Mouse (Mus musculus): Measurements from ENCODE around the gene Cep97.
A peak's percentile ranks its signal among the peaks of the same experiment; 100 is the strongest.
"Not testable (repeated sequence)": the region's sequence is repeated elsewhere in the genome, so short reads cannot be mapped to it uniquely, and the experiment has no call there.

Gene Cep97

DNA sequence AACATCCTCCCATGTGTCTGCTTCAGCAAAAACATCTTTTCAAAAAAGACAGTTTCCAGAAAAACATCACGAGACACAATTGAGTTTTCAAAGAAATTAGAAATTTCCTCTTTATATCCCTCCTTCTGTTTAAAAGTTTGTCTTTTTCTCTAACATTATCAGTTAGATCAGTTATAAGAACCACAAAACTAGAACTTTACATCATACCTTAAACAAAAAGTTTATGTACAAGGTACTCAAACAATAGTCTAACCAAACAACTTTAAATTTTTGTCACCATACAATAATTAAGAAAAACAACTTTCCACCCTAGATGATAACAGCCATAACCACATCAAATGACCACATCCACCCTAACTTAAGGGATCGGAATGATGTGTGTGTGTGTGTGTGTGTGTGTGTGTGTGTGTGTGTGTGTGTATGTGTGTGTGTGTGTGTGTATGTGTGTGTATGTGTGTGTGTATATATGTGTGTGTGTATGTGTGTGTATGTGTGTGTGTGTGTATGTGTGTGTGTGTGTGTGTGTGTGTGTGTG is 13.3 kb upstream of the Cep97 start:
- DNase-seq (ENCODE audit: low spot score in 2 of 2) = not testable (repeated sequence)

GRCm38 (mm10) chr16:55947266-55947665 is 12.6 kb upstream of the Cep97 start:
- no peak for DNase-seq (ENCODE audit: low spot score in 2 of 2)

- DNase-seq (ENCODE audit: low spot score in 2 of 2) = no peak
These were observed 6.1 kb upstream of the Cep97 start for GRCm38 (mm10) chr16:55940781-55941180.

DNA sequence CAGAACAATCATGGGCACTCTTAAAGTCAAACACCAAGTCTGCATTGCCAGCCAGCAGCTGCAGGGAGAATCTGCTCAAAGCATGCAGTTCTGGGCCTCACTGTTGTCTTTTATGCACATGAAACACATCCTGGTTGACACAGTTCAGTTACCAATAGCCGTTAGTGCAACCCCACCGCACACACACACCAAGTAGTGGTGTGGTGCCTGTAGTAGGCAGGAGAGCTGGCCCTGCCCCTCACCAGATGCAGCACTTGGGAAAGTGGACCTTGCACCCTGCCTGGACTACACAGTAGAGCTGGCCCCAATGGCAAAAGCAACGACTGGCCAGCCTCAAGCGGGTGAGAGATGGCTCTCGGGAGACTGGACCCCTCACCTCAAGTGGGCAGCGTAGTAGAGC is 5.0 kb upstream of the Cep97 start:
- DNase-seq (ENCODE audit: low spot score in 2 of 2) = no peak

GRCm38 (mm10) chr16:55938761-55939160 is 4.1 kb upstream of the Cep97 start:
- DNase-seq (ENCODE audit: low spot score in 2 of 2) = no peak

DNA sequence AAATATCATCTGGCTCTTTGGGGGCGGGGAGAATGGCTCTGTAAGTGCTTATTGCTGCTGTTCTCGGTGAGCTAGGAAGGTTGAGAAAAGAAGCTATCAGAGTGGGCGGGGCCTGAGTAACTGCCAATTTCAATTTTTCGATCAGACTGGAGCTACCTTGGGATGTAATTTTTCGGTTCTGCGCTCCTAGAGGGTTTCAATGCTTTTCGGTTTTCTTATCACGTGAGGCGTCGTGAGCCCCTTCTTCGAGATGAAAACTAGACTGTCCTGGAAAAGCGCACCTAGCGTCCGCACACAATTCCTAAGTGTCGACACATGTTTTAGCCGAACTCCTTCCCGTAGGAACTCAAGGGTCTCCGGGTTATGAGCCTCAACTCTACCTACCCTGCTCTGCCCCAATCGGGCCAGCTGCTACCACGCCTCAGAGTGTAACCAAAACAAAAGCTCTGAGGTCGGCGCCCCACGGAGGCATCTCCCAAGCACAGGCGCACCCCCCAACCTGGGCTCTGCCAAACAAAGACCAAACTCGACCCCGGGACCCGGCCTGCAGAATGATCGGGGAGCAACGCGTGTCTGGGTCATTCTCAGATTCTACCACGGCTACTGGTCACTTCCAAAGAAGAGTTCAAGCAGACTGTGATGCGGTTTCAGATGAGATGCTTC is 843 bp downstream of the Cep97 start:
- peak; percentile 15 to 39 for DNase-seq (ENCODE audit: low spot score in 2 of 2)

- no peak for DNase-seq (ENCODE audit: low spot score in 2 of 2)
These were observed 10.6 kb downstream of the Cep97 start for GRCm38 (mm10) chr16:55924010-55924409.

- peak in 1 of 2 experiments; percentile 26 for DNase-seq (ENCODE audit: low spot score in 2 of 2)
These were observed 12.6 kb downstream of the Cep97 start for GRCm38 (mm10) chr16:55922079-55922478.

DNA sequence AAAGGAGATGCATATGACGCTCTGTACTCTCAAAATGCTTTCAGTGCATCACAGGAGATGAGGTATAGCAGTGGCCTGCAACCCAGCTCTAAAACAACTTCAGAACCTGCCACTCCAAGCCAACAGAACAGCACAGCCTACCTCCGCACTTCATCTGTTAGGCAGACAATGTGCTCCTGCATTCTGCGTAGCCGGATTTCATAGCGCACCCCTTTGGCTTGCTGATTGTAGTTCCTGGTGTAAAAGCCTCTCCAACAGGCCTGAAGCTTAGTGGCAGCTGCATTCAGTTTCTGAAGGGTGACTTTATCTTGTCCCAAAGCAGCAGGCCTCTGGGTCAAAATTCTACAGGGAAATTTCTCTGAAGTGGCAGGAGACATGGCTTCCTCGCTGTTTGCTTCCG is 19.9 kb downstream of the Cep97 start:
- DNase-seq (ENCODE audit: low spot score in 2 of 2) = no peak

DNA sequence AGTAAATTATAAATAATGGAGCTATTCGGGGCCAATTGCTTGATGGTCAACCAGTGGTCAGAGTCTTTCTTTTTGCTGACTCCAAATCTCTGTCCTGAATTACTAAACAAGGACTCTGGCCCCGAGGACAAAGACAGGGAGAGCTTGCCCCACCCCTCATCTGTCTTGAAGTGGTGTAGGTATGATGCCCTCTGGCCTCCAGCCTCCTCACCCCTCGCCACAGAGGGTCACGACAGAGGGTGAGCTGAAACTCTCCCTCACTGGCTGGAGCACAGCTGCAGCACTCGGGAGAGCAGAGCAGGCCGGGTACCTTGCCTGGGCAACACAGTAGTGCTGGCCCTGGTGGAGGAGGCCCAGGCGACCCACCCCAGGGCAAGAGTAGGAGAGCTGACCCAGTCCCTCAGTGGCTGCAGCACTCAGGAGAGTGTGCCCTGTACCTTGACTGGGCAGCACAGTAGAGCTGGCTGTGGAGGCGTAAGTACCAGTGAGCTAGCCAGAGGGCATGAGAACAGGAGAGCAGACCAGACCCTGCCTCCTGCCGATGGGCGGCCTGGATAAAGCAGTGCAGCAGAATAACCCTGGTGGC is 24.4 kb downstream of the Cep97 start:
- no peak for DNase-seq (ENCODE audit: low spot score in 2 of 2)

DNA sequence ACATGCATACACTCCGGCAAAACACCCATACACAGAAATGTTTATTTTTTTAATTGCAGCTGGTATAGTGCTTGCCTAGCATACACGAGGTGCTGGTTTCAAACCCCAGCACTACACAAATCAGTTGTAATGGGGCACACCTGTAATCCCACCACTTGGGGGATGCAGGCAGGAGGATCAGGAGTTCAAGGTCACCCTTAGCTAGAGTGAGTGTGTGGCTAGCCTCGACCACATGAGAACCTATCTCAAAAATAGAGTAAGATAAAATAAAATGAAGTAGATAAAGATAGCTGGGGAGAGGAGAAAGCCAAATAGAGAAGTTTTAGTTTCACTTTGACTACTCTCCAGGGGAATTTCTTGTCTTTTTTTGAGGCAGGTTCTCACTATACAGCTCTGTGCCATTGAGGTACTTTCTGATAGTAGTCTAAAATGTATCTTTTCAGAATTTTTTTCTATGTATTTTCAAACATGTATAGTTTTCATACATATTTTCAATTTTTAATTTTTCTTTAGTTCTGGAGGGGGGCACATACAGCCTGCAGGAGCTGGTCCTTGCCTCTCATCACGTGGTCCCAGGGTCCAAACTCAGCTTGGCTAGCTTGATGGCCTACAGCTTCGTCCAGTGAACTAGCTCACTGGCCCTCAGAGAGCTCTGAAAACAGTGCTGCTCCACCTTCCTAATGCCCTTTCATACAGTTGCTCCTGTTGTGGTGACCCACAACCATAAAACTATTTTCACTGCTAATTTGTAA is 27.6 kb downstream of the Cep97 start:
- DNase-seq (ENCODE audit: low spot score in 2 of 2) = no peak

DNA sequence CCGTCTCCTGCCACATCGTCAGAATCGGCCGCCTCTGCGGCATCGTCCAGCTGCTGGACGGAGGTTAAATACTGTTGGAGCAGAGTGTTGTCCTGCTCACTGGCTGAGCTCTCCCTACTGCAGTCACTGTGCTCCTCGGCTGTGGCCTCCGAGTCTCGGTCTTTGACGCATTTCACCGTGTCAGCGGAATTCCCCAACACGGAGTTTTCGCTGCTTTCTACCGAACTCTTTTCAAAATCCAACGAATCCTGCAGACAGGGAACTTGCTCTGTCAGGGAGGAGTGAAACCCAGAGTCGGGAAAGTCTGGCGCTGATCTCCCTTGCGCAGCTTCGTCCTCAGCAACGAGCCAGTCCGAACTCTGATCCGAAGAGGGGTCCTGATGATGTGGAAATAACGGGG is 29.3 kb downstream of the Cep97 start:
- no peak for DNase-seq (ENCODE audit: low spot score in 2 of 2)

- DNase-seq (ENCODE audit: low spot score in 2 of 2) = no peak
These were observed 32.6 kb downstream of the Cep97 start for GRCm38 (mm10) chr16:55901839-55902756.

DNA sequence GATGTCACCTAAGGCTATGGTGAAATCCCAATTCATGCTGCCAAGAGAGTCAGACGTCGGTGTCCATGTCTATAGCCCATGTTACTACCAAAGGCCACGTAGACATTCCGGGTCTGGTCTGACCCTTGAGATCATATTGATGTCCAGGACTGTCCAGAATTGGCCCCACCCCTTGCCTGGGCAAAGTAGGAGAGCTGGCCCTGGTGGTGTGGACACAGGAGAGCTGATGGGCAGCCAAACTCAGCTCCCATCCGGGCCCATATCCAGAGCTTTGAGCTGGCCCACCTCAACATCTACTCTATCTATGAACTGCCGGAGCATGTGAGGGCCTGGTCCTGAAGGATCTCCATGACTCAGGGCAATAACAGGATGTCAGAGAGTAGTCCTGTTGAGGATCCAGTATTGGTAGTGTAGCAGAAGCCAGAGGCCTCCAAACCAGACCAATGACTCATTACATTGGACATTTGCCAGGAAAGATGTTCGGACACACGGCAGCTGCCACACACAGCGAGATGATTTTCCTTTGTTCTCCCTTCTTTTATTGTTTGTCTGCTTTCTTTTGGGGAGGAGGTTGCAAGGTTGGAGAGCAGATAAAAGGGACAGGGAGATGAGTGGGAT is 36.2 kb downstream of the Cep97 start:
- no peak for DNase-seq (ENCODE audit: low spot score in 2 of 2)

GRCm38 (mm10) chr16:55895651-55896095 is 39.0 kb downstream of the Cep97 start:
- no peak for DNase-seq (ENCODE audit: low spot score in 2 of 2)

- DNase-seq (ENCODE audit: low spot score in 2 of 2) = peak; percentile 74 to 92
These were observed 39.6 kb downstream of the Cep97 start, which contains the start of gene Nxpe3 for GRCm38 (mm10) chr16:55894893-55895650. Gene Nxpe3 (minus strand): TSS chr16:55895285.

GRCm38 (mm10) chr16:55894536-55894892 is 40.1 kb downstream of the Cep97 start:
- peak in 1 of 2 experiments; percentile 23 for DNase-seq (ENCODE audit: low spot score in 2 of 2)

DNA sequence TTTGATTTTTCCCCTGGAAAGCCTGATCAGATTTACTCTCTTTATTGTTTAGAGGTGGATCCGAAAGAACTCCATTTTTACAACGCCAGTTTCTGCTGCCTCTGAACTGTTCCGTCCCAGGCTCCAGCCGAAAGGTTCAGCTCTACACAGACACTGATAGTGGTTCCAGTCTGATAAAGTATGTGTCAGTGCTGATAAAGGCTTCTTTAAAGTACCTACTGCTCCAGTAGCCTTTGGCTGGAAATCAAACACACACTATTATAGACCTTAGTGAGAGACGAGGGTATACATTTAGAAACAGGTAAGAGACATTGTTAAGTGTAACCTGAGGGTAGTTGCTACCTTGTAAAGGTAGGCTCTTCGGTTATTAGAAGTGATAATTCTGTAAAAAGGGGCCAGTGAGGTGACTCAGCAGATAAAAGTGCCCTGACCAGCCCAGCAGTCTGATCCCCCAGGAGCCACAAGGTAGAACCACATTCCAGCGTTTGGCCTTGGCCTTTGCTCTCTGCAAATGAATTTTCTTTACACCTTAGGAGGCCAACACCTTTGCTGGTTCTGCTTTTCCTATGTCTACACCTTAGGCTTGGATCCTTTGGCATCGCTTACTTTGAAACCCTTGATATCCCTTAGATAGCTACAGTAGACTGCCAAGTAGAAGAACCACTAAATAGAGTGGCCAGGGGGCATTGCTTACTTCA is 41.1 kb downstream of the Cep97 start:
- no peak for DNase-seq (ENCODE audit: low spot score in 2 of 2)

- no peak for DNase-seq (ENCODE audit: low spot score in 2 of 2)
These were observed 42.2 kb downstream of the Cep97 start for GRCm38 (mm10) chr16:55892484-55892883.

DNA sequence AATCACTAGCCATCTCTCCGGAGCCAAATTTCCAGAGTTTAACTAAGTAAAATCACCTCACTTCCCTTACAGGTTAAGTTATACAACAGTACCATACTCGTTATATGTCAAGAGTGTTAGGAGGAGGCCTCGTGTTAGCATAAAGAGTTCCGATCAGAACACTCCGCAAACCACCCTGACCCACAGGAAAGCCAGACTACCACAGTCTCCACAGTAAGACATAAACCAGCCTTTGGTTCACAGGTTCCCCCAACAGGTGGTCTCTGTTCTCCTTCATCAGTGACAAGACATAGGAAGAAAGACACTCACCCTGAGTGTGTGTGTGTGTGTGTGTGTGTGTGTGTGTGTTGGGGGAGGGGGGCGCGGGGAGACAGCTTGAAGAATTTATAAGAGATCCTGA is 43.3 kb downstream of the Cep97 start:
- no peak for DNase-seq (ENCODE audit: low spot score in 2 of 2)
